Mouse (Mus musculus) spleen, adult 2 months (tissue): Measurements from ENCODE around the gene Msgn1.

Experiments
- CTCF ChIP-seq: fragments of 200-500 bp; IDR thresholded peaks from 2 replicates; pipeline ENCODE4 v1.5.1; 2011; ENCODE audit warnings: mild to moderate bottlenecking, inconsistent platforms; ENCODE audit not compliant: insufficient read depth, insufficient read length, insufficient replicate concordance; ENCODE audit errors: extremely low read depth
- POLR2A ChIP-seq: fragments of 200-500 bp; IDR thresholded peaks from 2 replicates; pipeline ENCODE4 v1.6.1; 2011; ENCODE audit warnings: low read depth, low read length, inconsistent platforms

DNA sequence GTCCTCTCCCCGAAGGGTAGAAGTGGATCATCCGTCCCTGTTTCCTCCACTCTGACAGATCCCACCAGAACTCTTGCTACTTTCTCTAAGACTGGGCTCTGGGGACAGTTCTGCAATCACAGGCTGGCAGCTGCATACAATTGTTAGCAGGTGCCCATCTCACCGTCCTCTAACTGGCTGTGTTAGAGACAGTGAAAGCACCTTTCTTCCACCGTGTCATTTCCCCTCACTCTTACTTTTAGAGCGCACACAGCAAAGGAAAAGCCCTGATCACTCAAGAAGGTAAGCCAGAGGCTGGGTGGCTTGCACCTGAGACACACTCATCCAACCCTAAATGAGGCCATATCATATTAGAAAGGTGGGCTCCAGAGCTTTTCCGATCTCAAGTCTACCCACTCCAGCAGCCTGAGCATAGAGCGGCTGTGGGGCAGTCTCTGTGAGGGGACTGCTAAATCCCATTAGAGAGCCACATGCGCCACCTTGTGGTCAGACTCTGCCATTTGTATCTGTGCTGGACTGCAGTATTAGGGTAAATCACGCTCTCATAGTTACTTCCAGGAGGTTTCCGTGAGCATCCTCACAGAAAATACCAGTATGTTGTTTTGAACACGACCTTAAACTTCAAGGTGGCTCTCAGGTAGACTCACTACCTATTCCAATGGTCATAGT is 30.2 kb downstream of the Msgn1 start:
- TF ChIP-seq CTCF (peak; percentile 62; the same call in 1 of the 2 replicates), POLR2A (no peak)
